Mouse (Mus musculus): ENCODE data around the gene Lrrc8a.

GRCm38 (mm10) chr2:30199984-30200383 is 37.5 kb upstream of the Lrrc8a start:
- TF ChIP-seq POLR2A (IDR thresholded peaks at IDR 0.05; ENCODE audit: borderline replicate concordance, extremely low read depth, low read depth, low read length) (no peak), CTCF (IDR thresholded peaks at IDR 0.05; ENCODE audit: insufficient read depth, low read length) (no peak)

All from lung, adult 2 months (tissue).